Mouse (Mus musculus): ENCODE data around the gene Cenpn. TPM values are rescaled to one million over a fixed set of nuclear protein-coding genes. Genes with fewer than 3 reads are reported as not detected.

Gene Cenpn
- polyA plus RNA-seq, 1 experiment, result 9.2 TPM

Other genes starting within 250 kb of the Cenpn start
- gene Cdyl2, start 188.7 kb upstream of the Cenpn start, polyA plus RNA-seq (2012; fragmentation: generic; extraction: Trizol), result 0.96 TPM
- 37.1 TPM for gene Cmc2, start 275 bp upstream of the Cenpn start, polyA plus RNA-seq (2012; fragmentation: generic; extraction: Trizol)
- gene Atmin, start 21.7 kb downstream of the Cenpn start, polyA plus RNA-seq (2012; fragmentation: generic; extraction: Trizol), result 7.8 TPM
- 1.5 TPM for gene 1700030J22Rik, start 57.2 kb downstream of the Cenpn start, polyA plus RNA-seq (2012; fragmentation: generic; extraction: Trizol)
- gene Gcsh, start 71.8 kb downstream of the Cenpn start, polyA plus RNA-seq (2012; fragmentation: generic; extraction: Trizol), result 23.2 TPM
- 0.01 TPM for gene Pkd1l2, start 160.7 kb downstream of the Cenpn start, polyA plus RNA-seq (2012; fragmentation: generic; extraction: Trizol)
- gene Bco1, start 174.1 kb downstream of the Cenpn start, polyA plus RNA-seq (2012; fragmentation: generic; extraction: Trizol), result 0.02 TPM
- 3.7 TPM for gene Gan, start 236.4 kb downstream of the Cenpn start, polyA plus RNA-seq (2012; fragmentation: generic; extraction: Trizol)

Measured in myocyte (in vitro differentiated cells).